8 mouse cellular contexts compared by ENCODE assay signal in the genomic region with DNA sequence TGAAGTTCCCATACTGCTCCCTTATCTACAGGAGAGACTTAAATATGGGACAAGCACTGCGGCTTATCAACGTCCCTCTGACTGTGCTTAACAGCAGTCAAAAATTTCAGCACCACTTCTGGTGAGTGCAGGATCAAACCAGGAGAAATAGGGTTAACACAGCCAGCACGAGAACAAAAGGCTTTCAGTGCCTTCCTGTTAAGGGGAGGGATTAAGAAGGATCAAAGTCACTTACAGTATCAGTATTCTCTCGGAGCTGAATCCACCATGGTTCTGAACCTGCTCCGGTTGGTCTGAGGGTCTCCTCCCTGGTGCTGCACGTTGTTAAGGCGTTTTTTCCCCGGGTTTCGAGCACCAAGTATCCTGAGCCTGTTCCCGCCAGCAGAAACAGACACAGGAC. TPM values are rescaled to one million over a fixed set of nuclear protein-coding genes. Genes with fewer than 3 reads are reported as not detected.
DNase-seq lines count a peak whose midpoint lies in the region; ATAC-seq and TF ChIP-seq lines count a peak whose summit lies in the region.
"Not testable (repeated sequence)": the region's sequence is repeated elsewhere in the genome, so short reads cannot be mapped to it uniquely, and the experiment has no call there.

No protein-coding gene starts in this region.

- not testable (repeated sequence) for TF ChIP-seq CTCF in lung, embryonic 14.5 days (IDR thresholded peaks at IDR 0.05; ENCODE audit: low read depth)

- not testable (repeated sequence) for H3K36me3 ChIP-seq in embryonic facial prominence, embryonic 14.5 days (ENCODE audit: control insufficient read depth, insufficient read depth, low read length); heart, embryonic 12.5 days; limb, embryonic 11.5 days (ENCODE audit: control insufficient read depth, insufficient read depth, low read length); lung, embryonic 14.5 days (ENCODE audit: insufficient read depth); midbrain, embryonic 15.5 days (replicated peaks); stomach, embryonic 14.5 days (ENCODE audit: control insufficient read depth, insufficient read depth, low read length)

- peak overlapping the region; percentile 37; the same call in 1 of the 2 replicates for H3K9ac ChIP-seq in embryonic facial prominence, embryonic 14.5 days (ENCODE audit: low read depth, low read length)
- not testable (repeated sequence) for H3K9ac ChIP-seq in heart, embryonic 12.5 days; limb, embryonic 11.5 days (ENCODE audit: low read length); midbrain, embryonic 15.5 days; stomach, embryonic 14.5 days (replicated peaks; ENCODE audit: low read depth, low read length)
- H3K9ac ChIP-seq in lung, embryonic 14.5 days = peak overlapping the region; percentile 22; the same call in 1 of the 2 replicates

- peak overlapping the region; percentile 45 for H3K4me2 ChIP-seq in embryonic facial prominence, embryonic 14.5 days (ENCODE audit: low read depth, low read length)
- H3K4me2 ChIP-seq in heart, embryonic 12.5 days = peak overlapping the region; percentile 59
- 0 out of 2 replicates have a peak overlapping the region, but pooled peaks have one; percentile 4 for H3K4me2 ChIP-seq in limb, embryonic 11.5 days (ENCODE audit: low read depth, severe bottlenecking)
- peak overlapping the region; percentile 51 for H3K4me2 ChIP-seq in lung, embryonic 14.5 days
- peak overlapping the region; percentile 44 for H3K4me2 ChIP-seq in midbrain, embryonic 15.5 days
- H3K4me2 ChIP-seq in stomach, embryonic 14.5 days (replicated peaks; ENCODE audit: low read depth, low read length) = peak overlapping the region; percentile 34

- H3K9me3 ChIP-seq in embryonic facial prominence, embryonic 14.5 days (ENCODE audit: control insufficient read depth, low read length); heart, embryonic 12.5 days (replicated peaks); limb, embryonic 11.5 days (ENCODE audit: control insufficient read depth, low read length); lung, embryonic 14.5 days (ENCODE audit: low read depth, low read length); midbrain, embryonic 15.5 days; stomach, embryonic 14.5 days (ENCODE audit: control insufficient read depth, low read depth, low read length): not testable (repeated sequence)

- peak; percentile 8 for DNase-seq in R1 (ENCODE audit: low read depth, low spot score)
- DNase-seq in embryonic facial prominence, embryonic 14.5 days (ENCODE audit: low spot score) = peak; percentile 13
- peak; percentile 27 for DNase-seq in induced T-regulatory cell, adult 2 months (ENCODE audit: low read depth)
- not testable (repeated sequence) for DNase-seq in limb, embryonic 11.5 days (ENCODE audit: low spot score)
- peak; percentile 47 for DNase-seq in lung, embryonic 14.5 days

- H3K4me1 ChIP-seq in embryonic facial prominence, embryonic 14.5 days (ENCODE audit: control insufficient read depth, insufficient read depth, low read length); heart, embryonic 12.5 days (replicated peaks); limb, embryonic 11.5 days (ENCODE audit: control insufficient read depth, insufficient read depth, low read length); lung, embryonic 14.5 days (ENCODE audit: insufficient read depth); midbrain, embryonic 15.5 days; stomach, embryonic 14.5 days (ENCODE audit: control insufficient read depth, insufficient read depth, low read length): not testable (repeated sequence)

- 12% methylated on average over 10 of the region's 10 CpGs for WGBS in embryonic facial prominence, embryonic 14.5 days
- WGBS in heart, embryonic 12.5 days = 2% methylated on average over 10 of the region's 10 CpGs
- 21% methylated on average over 10 of the region's 10 CpGs for WGBS in limb, embryonic 11.5 days
- 5% methylated on average over 10 of the region's 10 CpGs for WGBS in lung, embryonic 14.5 days
- 17% methylated on average over 10 of the region's 10 CpGs for WGBS in midbrain, embryonic 15.5 days
- 12% methylated on average over 10 of the region's 10 CpGs for WGBS in stomach, embryonic 14.5 days

- ATAC-seq in embryonic facial prominence, embryonic 14.5 days (ENCODE audit: low read depth) = 0 out of 2 replicates have a peak, but pooled peaks have one; percentile 47
- ATAC-seq in heart, embryonic 12.5 days (ENCODE audit: insufficient number of reproducible peaks, low FRiP score) = 0 out of 2 replicates have a peak, but pooled peaks have one; percentile 25
- not testable (repeated sequence) for ATAC-seq in limb, embryonic 11.5 days (ENCODE audit: insufficient number of reproducible peaks, low FRiP score, low TSS enrichment, low read depth)
- ATAC-seq in lung, embryonic 14.5 days (ENCODE audit: insufficient read depth) = peak; percentile 76
- peak; percentile 86 for ATAC-seq in midbrain, embryonic 15.5 days (replicated peaks)
- peak; percentile 80 for ATAC-seq in stomach, embryonic 14.5 days (ENCODE audit: insufficient number of reproducible peaks, insufficient read depth, low FRiP score, low read depth)

- not testable (repeated sequence) for H3K27ac ChIP-seq in embryonic facial prominence, embryonic 14.5 days (replicated peaks; ENCODE audit: low read depth, low read length); heart, embryonic 12.5 days (ENCODE audit: poor library complexity, severe bottlenecking); limb, embryonic 11.5 days (replicated peaks; ENCODE audit: low read depth, low read length); midbrain, embryonic 15.5 days; stomach, embryonic 14.5 days (ENCODE audit: low read length)
- peak overlapping the region; percentile 65 for H3K27ac ChIP-seq in lung, embryonic 14.5 days (ENCODE audit: low read depth)

- H3K4me3 ChIP-seq in embryonic facial prominence, embryonic 14.5 days (ENCODE audit: low read depth, low read length) = peak overlapping the region; percentile 25; the same call in 1 of the 2 replicates
- H3K4me3 ChIP-seq in heart, embryonic 12.5 days = peak overlapping the region; percentile 37
- H3K4me3 ChIP-seq in limb, embryonic 11.5 days (ENCODE audit: low read depth, low read length); stomach, embryonic 14.5 days (ENCODE audit: low read depth, low read length): not testable (repeated sequence)
- peak overlapping the region; percentile 18 for H3K4me3 ChIP-seq in lung, embryonic 14.5 days (ENCODE audit: low read depth, low read length)
- H3K4me3 ChIP-seq in midbrain, embryonic 15.5 days = peak overlapping the region; percentile 25

- not testable (repeated sequence) for H3K27me3 ChIP-seq in embryonic facial prominence, embryonic 14.5 days (replicated peaks; ENCODE audit: control insufficient read depth, insufficient read depth, low read length); heart, embryonic 12.5 days (replicated peaks); limb, embryonic 11.5 days (ENCODE audit: control insufficient read depth, insufficient read depth, low read length); lung, embryonic 14.5 days (ENCODE audit: insufficient read depth, low read length); midbrain, embryonic 15.5 days (replicated peaks); stomach, embryonic 14.5 days (ENCODE audit: control insufficient read depth, insufficient read depth, low read length)

RNA-seq across cellular contexts. Expression of a gene that starts 58.4 kb away (rescaled TPM):
- polyA plus RNA-seq in embryonic facial prominence, embryonic 14.5 days (2014; fragmentation: Nextera tagmentation; extraction: Ambion mirVana) = 4.3 and 4.4 TPM in 2 replicates
- polyA plus RNA-seq in heart, embryonic 12.5 days (2016; fragmentation: Nextera tagmentation; extraction: Ambion mirVana) = 1.7 and 1.8 TPM in 2 replicates
- 0.30 and 0.40 TPM in 2 replicates for polyA plus RNA-seq in limb, embryonic 11.5 days (2014; fragmentation: Nextera tagmentation; extraction: Ambion mirVana)
- 4.6 and 5.6 TPM in 2 replicates for polyA plus RNA-seq in lung, embryonic 14.5 days (2014; fragmentation: Nextera tagmentation; extraction: Ambion mirVana)
- polyA plus RNA-seq in midbrain, embryonic 15.5 days (2015; fragmentation: Nextera tagmentation; extraction: Ambion mirVana) = 1.5 and 1.6 TPM in 2 replicates
- 14.5 and 14.6 TPM in 2 replicates for polyA plus RNA-seq in stomach, embryonic 14.5 days (2014; fragmentation: Nextera tagmentation; extraction: Ambion mirVana)

Comparison
In these comparisons a context has a peak if more than half of its experiments do, and no peak if none do; other contexts are left out.
1. H3K4me2 ChIP-seq: peak in every context shown above with its lines; median percentile 59 in heart, embryonic 12.5 days; 51 in lung, embryonic 14.5 days; 45 in embryonic facial prominence, embryonic 14.5 days; 44 in midbrain, embryonic 15.5 days; 34 in stomach, embryonic 14.5 days; 4 in limb, embryonic 11.5 days.